Mouse (Mus musculus) midbrain, embryonic 12.5 days (tissue): ENCODE results near the gene Myh14. TPM values are rescaled to one million over a fixed set of nuclear protein-coding genes. Genes with fewer than 3 reads are reported as not detected.
A peak's percentile ranks its signal among the peaks of the same experiment; 100 is the strongest.

Experiments
- ATAC-seq: fragments of 200-750 bp; cut with Nextera tagmentation; 2 replicates; pipeline ENCODE4 v1.8.0; 2017; ENCODE audit warnings: low read depth, moderate TSS enrichment, moderate library complexity; ENCODE audit not compliant: low FRiP score
- H3K27ac ChIP-seq: fragments of 300-500 bp; sonication (generic); replicated peaks from 2 replicates; pipeline ENCODE4 v1.5.1; 2016; ENCODE audit warnings: mild to moderate bottlenecking
- H3K27me3 ChIP-seq: fragments of 300-500 bp; sonication (generic); 2 replicates; pipeline ENCODE4 v1.6.1; 2016; ENCODE audit warnings: mild to moderate bottlenecking
- H3K36me3 ChIP-seq: fragments of 300-500 bp; sonication (generic); 2 replicates; pipeline ENCODE4 v1.6.1; 2016
- H3K4me1 ChIP-seq: fragments of 300-500 bp; sonication (generic); 2 replicates; pipeline ENCODE4 v1.6.1; 2016
- H3K4me2 ChIP-seq: fragments of 300-500 bp; sonication (generic); replicated peaks from 2 replicates; pipeline ENCODE4 v1.6.1; 2016; ENCODE audit warnings: mild to moderate bottlenecking, moderate library complexity
- H3K4me3 ChIP-seq: fragments of 300-500 bp; sonication (generic); 2 replicates; pipeline ENCODE4 v1.5.1; 2016; ENCODE audit warnings: mild to moderate bottlenecking
- H3K9ac ChIP-seq: fragments of 300-500 bp; sonication (generic); replicated peaks from 2 replicates; pipeline ENCODE4 v1.6.1; 2016; ENCODE audit warnings: mild to moderate bottlenecking, moderate library complexity
- H3K9me3 ChIP-seq: fragments of 300-500 bp; sonication (generic); 2 replicates; pipeline ENCODE4 v1.6.1; 2016; ENCODE audit warnings: mild to moderate bottlenecking
- WGBS: fragments of 180-500 bp; shearing (Covaris S2); methylation state at CpG from one replicate; pipeline ENCODE4 v1.1.7; 2016; 5-methylcytosine and 5-hydroxymethylcytosine counted together
- polyA plus RNA-seq: library from polyadenylated mRNA; unstranded; fragments of >200 nt; fragmentation: Nextera tagmentation; extraction: Ambion mirVana; gene quantifications from 2 replicates; pipeline ENCODE4 v1.2.1, GENCODE M21; 2016

Gene Myh14
- polyA plus RNA-seq, 1 experiment from 2014 or later = 2.3 TPM

DNA sequence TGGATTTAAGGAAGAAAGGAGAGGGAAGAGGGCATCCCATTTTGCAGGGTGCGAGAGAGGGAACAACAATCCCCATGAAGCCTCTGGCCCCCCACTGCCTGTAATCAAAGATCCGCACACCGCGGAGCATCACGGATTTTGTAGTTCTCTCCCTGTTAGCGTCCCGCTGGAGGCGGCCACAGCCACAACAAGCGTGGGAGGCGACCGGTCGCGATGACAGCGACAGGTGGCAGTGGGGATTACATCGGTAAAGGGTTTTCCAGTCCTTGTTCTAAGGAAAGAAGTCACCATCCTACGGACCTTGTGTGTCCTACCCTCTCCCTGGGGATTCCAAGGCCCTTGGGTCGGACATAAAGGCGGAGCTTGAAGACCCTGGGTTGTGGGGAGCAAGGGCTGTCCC, 83.7 kb downstream of the Myh14 start:
- no peaks in the 10 kb centered on the region for H3K36me3 ChIP-seq
- under 1% methylated on average over 18 of the region's 18 CpGs for WGBS
- peaks cover 43% of the 10 kb centered on the region for H3K4me1 ChIP-seq
- peak overlapping the region; percentile 45 for H3K4me3 ChIP-seq
- peak overlapping the region; percentile 100 for H3K4me2 ChIP-seq
- no peak overlapping the region for H3K27ac ChIP-seq
- peaks cover 62% of the 10 kb centered on the region for H3K27me3 ChIP-seq
- ATAC-seq = peak; percentile 31; the same call in 1 of the 2 replicates
- no peaks in the 10 kb centered on the region for H3K9me3 ChIP-seq
- H3K9ac ChIP-seq = peak overlapping the region; percentile 41; the same call in 1 of the 2 replicates

DNA sequence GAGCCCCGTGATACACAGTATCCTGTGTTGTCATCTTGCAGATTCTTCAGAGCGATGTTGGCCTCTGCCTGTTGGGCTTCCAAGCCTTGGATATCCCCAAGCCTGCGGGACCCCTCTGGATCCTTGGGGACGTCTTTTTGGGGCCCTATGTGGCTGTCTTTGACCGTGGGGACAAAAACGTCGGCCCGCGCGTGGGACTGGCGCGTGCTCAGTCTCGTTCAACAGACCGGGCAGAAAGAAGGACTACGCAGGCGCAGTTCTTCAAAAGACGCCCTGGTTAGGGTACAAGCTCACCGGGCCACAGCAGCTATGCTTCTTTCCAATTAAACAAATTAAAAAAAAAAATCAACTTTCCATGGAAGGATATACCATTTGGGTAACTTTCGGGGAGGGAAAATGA, 84.1 kb downstream of the Myh14 start:
- ATAC-seq = no peak
- 6% methylated on average over 19 of the region's 19 CpGs for WGBS
- Histone ChIP-seq H3K9me3 (no peaks in the 10 kb centered on the region), H3K4me2 (peak overlapping the region; percentile 100), H3K27ac (no peak overlapping the region; the same call in 1 of the 2 replicates), H3K4me1 (peaks cover 39% of the 10 kb centered on the region), H3K36me3 (no peaks in the 10 kb centered on the region), H3K27me3 (peaks cover 58% of the 10 kb centered on the region), H3K4me3 (peak overlapping the region; percentile 45), H3K9ac (peak overlapping the region; percentile 41)

DNA sequence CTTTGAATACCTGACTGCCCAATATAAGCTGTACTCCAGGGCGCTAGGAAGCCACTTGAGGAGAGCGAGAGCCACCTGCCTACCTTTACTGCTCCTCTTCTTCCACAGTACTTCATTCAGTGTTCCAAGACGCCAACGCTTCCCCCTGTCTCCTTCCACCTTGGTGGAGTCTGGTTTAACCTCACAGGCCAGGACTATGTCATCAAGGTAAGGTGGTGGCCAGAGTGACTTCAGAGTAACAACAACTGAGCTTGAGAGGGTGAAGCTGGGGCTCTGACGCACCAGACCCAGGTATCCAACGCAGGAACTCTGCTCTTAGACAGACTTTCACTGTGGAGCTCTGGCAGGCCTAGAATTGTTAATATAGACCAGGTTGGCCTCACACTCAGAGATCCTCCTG, 85.0 kb downstream of the Myh14 start:
- no peaks in the 10 kb centered on the region for H3K9me3 ChIP-seq
- no peak overlapping the region for H3K4me2 ChIP-seq
- no peak overlapping the region for H3K4me3 ChIP-seq
- no peaks in the 10 kb centered on the region for H3K36me3 ChIP-seq
- no peak for ATAC-seq
- peaks cover 32% of the 10 kb centered on the region for H3K4me1 ChIP-seq
- peaks cover 50% of the 10 kb centered on the region for H3K27me3 ChIP-seq
- WGBS = 91% methylated on average over 6 of the region's 6 CpGs
- no peak overlapping the region for H3K27ac ChIP-seq
- H3K9ac ChIP-seq = no peak overlapping the region

DNA sequence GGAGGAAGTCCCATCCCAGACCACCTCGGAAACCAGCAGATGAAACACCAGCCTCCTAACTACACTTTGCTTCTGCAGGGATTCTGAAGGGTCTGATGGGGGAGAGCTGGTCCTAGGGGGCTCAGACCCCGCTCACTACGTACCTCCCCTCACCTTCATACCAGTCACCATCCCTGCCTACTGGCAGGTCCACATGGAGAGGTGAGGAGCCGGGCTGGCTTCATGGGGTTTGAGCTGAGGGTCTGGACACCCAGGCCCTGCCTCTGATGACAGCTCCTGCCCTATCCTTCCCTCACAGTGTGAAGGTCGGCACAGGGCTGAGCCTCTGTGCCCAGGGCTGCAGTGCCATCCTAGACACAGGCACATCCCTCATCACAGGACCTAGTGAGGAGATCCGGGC, 85.7 kb downstream of the Myh14 start:
- Histone ChIP-seq H3K9me3 (no peaks in the 10 kb centered on the region), H3K36me3 (no peaks in the 10 kb centered on the region), H3K4me2 (no peak overlapping the region), H3K4me3 (no peak overlapping the region), H3K27me3 (peaks cover 46% of the 10 kb centered on the region), H3K9ac (no peak overlapping the region), H3K27ac (no peak overlapping the region), H3K4me1 (peaks cover 30% of the 10 kb centered on the region)
- WGBS = 87% methylated on average over 6 of the region's 6 CpGs
- ATAC-seq = no peak

DNA sequence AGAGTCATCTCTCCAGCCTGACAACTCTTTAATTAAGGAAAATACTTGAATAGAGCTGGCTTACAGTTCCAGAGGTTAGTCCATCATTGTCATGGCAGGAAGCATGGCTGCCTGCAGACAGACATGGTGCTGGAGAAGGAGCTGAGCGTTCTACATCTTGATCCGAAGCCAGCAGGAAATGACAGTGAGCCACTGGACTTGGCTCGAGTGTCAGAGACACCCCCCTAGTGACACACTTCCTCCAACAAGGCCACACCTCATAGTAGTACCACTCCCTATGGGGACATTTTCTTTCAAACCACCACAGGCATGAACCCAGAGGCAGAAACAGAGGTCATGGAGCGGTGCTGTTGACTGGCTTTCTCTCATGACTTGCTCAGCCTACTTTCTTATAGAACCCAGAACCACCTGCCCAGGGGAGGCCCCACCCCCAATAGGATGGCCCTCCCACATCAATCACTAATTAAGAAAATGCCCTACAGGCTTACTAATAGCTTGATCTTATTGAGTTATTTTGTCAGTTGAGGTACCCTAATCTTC, 86.3 kb downstream of the Myh14 start:
- no peak overlapping the region for H3K4me3 ChIP-seq
- WGBS = 87% methylated on average over 4 of the region's 4 CpGs
- no peaks in the 10 kb centered on the region for H3K9me3 ChIP-seq
- no peak overlapping the region for H3K4me2 ChIP-seq
- no peak overlapping the region for H3K27ac ChIP-seq
- H3K4me1 ChIP-seq = peaks cover 24% of the 10 kb centered on the region
- peaks cover 40% of the 10 kb centered on the region for H3K27me3 ChIP-seq
- H3K36me3 ChIP-seq = no peaks in the 10 kb centered on the region
- no peak for ATAC-seq
- no peak overlapping the region for H3K9ac ChIP-seq

DNA sequence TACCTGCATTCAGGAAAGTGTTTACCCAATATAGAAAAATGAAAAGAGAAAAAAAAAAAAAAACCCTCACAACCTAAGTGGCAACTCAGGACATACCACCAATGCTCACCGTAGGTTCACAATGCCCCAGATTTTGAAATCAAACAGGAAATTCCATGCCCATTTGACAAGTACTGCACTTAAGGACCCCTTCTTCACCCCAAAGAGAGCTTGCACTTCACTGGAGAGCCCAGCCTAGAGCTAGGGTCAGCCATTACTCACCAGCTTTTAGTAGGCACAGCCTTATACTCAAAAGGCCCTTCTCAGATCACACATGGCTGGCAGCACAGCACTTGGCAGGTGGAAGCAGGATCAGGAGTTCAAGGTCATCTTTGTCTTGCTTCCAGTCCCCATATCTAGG, 87.5 kb downstream of the Myh14 start:
- Histone ChIP-seq H3K4me2 (no peak overlapping the region), H3K27ac (no peak overlapping the region), H3K4me1 (peaks cover 13% of the 10 kb centered on the region), H3K4me3 (no peak overlapping the region), H3K9ac (no peak overlapping the region), H3K36me3 (no peaks in the 10 kb centered on the region), H3K9me3 (no peaks in the 10 kb centered on the region; the same call in 1 of the 2 replicates), H3K27me3 (peaks cover 28% of the 10 kb centered on the region)
- ATAC-seq = no peak
- WGBS = 96% methylated on average over 1 of the region's 1 CpGs

DNA sequence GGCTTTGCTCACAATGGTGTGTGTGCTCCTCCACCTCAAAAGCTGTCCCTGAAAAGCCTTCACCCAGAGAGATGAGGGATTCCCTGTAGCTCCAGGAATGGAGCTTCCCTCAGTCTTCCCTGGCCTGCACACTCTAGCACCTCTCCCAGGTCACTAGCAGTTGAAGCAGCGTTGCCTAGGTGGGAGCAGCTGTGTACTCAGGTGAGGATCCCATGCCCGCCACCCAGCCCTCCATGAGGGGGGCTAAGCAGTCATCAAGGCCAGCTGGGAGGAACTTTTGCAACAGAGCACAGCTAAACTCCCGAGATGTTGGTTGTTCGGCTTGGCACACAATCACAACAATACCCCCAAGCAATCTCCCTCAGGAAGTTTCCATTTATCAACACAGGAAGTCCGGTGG, 87.9 kb downstream of the Myh14 start:
- H3K9me3 ChIP-seq = no peaks in the 10 kb centered on the region; the same call in 1 of the 2 replicates
- no peak overlapping the region for H3K4me2 ChIP-seq
- ATAC-seq = no peak
- no peak overlapping the region for H3K9ac ChIP-seq
- no peaks in the 10 kb centered on the region for H3K36me3 ChIP-seq
- peaks cover 24% of the 10 kb centered on the region for H3K27me3 ChIP-seq
- H3K4me3 ChIP-seq = no peak overlapping the region
- H3K4me1 ChIP-seq = peaks cover 9% of the 10 kb centered on the region
- 83% methylated on average over 5 of the region's 5 CpGs for WGBS
- no peak overlapping the region for H3K27ac ChIP-seq

DNA sequence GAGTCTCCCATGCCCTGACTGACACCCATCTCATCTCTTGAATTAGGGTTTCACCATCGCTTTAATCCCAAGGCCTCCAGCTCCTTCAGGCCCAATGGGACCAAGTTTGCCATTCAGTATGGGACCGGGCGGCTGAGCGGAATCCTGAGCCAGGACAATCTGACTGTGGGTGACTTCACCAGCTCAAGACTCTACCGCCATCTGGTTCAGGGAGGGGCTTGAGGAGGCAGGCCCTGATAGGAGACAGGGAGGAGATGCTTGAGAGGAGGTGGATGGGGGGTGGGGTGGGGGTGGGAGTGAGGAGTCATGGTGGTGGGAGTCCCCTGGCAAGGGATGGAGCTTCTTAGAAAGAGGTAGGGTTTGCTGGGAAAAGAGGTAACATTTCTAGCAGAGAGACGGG, 89.0 kb downstream of the Myh14 start:
- WGBS = 78% methylated on average over 6 of the region's 6 CpGs

DNA sequence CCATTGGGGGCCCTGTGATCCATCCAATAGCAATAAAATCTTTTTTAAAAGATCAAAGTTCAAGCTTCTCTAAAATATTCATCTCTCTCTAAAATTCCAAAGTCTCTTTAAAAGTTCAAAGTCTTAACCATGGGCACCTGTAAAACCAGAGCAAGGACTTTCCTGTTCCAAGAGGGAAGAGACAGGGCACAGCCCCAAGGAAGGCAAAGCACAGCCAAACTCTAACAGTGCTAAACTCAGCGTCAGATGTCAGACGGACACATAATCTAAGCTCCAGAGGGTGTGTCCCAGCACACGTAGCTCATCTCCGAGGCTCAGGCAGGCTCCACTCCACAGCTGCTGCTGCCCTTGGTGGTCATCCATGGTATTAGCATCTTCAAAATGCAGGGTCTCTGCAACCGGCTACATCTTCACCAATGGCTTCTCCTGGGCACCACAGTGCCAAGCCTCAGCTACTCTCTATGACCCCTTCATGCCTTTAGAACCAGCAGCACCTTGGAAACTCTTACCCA, 94.3 kb downstream of the Myh14 start:
- no peak overlapping the region for H3K4me2 ChIP-seq
- H3K36me3 ChIP-seq = no peaks in the 10 kb centered on the region
- no peak overlapping the region for H3K27ac ChIP-seq
- H3K9ac ChIP-seq = no peak overlapping the region
- peaks cover 3% of the 10 kb centered on the region; the same call in 1 of the 2 replicates for H3K4me1 ChIP-seq
- H3K27me3 ChIP-seq = no peaks in the 10 kb centered on the region; the same call in 1 of the 2 replicates
- WGBS = 49% methylated on average over 5 of the region's 5 CpGs
- H3K9me3 ChIP-seq = no peaks in the 10 kb centered on the region; the same call in 1 of the 2 replicates
- H3K4me3 ChIP-seq = no peak overlapping the region
- ATAC-seq = no peak

More for the DNA sequence above, 89.0 kb downstream of the Myh14 start:
- no peaks in the 10 kb centered on the region; the same call in 1 of the 2 replicates for H3K9me3 ChIP-seq
- H3K4me1 ChIP-seq = no peaks in the 10 kb centered on the region
- H3K4me3 ChIP-seq = no peak overlapping the region
- no peak for ATAC-seq
- H3K36me3 ChIP-seq = no peaks in the 10 kb centered on the region
- no peak overlapping the region for H3K9ac ChIP-seq
- H3K27ac ChIP-seq = no peak overlapping the region
- peaks cover 14% of the 10 kb centered on the region for H3K27me3 ChIP-seq
- H3K4me2 ChIP-seq = no peak overlapping the region

DNA sequence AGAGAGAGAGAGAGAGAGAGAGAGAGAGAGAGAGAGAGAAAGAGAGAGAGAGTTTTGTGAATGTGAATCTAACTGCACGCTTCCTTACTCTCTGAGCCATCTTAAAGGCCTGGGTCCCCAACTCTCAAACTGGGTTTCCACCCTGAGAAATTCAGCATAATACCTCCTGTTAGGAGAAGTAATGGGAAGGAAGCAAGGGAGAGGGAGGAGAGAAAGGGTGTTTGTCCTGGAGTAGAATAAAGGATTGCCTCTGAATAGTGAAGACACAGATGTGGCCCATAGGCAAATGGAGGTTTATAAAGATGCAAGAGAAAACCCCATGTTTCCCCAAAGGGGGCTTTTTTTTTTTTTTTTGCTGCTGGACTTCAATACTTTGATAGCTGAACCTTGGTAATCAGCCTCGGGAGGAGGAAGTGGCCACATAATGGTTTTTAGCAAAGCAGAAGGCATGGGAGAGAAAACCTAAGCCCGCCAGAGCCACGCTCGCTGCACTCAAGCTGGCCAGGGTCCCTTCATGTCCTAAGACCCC, 97.6 kb downstream of the Myh14 start:
- H3K36me3 ChIP-seq = no peaks in the 10 kb centered on the region
- no peak for ATAC-seq
- no peak overlapping the region for H3K4me3 ChIP-seq
- no peak overlapping the region for H3K4me2 ChIP-seq
- H3K27ac ChIP-seq = no peak overlapping the region
- whole genome bisulfite sequencing = 72% methylated on average over 5 of the region's 5 CpGs
- no peaks in the 10 kb centered on the region for H3K9me3 ChIP-seq
- no peak overlapping the region for H3K9ac ChIP-seq
- no peaks in the 10 kb centered on the region; the same call in none of the 2 replicates for H3K27me3 ChIP-seq
- peaks cover 3% of the 10 kb centered on the region; the same call in 1 of the 2 replicates for H3K4me1 ChIP-seq

DNA sequence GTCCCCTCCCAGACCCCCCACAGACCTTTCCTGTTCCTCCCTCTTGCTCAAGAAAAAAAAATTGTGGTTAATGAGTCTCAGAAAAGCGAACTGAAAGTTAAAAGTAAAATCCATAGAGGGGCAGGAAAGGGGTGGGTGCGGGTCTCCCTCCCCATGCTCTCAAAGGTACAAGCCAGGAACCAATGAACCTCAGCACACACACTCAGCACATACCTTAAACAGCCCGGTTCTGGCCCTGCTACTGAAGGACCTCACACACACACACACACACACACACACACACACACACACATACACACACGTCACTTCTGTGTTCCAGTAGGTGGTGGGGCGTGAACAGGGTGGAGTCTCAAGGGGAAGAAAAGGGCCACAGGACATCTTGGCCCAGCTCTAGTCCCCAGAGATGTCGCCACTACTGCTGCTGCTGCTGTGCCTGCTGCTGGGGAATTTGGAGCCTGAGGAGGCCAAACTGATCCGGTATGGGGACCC, 98.4 kb downstream of the Myh14 start, which contains the start of gene Napsa:
Gene Napsa, plus strand, starts transcription at position 168 of the 489 bp plus-strand sequence.
- no peaks in the 10 kb centered on the region for H3K36me3 ChIP-seq
- no peak within 1 kb of the TSS for H3K27ac ChIP-seq
- no peak within 1 kb of the TSS for H3K4me3 ChIP-seq
- H3K9ac ChIP-seq = no peak within 1 kb of the TSS
- no peak within 1 kb of the TSS for H3K4me2 ChIP-seq
- WGBS = 41% methylated on average over 7 of the region's 7 CpGs
- peaks cover 3% of the 10 kb centered on the region; the same call in 1 of the 2 replicates for H3K4me1 ChIP-seq
- no peak for ATAC-seq
- H3K9me3 ChIP-seq = no peaks in the 10 kb centered on the region
- no peaks in the 10 kb centered on the region; the same call in none of the 2 replicates for H3K27me3 ChIP-seq

DNA sequence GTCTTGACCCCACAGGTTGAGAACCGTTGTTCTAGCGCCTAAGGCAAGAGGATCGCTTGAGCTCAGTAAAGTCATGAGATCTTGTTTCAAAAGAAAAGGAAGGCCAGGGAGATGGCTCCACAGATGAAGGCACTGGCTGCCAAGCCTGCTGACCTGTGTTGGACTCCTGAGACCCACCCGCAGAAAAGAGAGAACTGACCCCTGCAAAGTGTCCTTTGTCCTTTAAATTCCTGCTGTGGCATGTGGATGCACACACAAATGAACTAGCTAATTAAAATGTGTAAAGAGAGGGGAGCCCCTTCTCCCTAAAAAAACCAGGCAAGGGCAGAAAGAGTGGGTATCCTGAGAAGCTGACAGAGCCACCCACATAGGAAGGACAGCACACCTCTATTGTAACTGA, 98.8 kb downstream of the Myh14 start:
- no peaks in the 10 kb centered on the region for H3K36me3 ChIP-seq
- H3K9me3 ChIP-seq = no peaks in the 10 kb centered on the region
- no peak overlapping the region for H3K4me3 ChIP-seq
- H3K27me3 ChIP-seq = no peaks in the 10 kb centered on the region; the same call in none of the 2 replicates
- no peak overlapping the region for H3K4me2 ChIP-seq
- H3K4me1 ChIP-seq = peaks cover 3% of the 10 kb centered on the region; the same call in 1 of the 2 replicates
- WGBS = 35% methylated on average over 4 of the region's 4 CpGs
- ATAC-seq = no peak
- no peak overlapping the region for H3K9ac ChIP-seq
- no peak overlapping the region for H3K27ac ChIP-seq
